Mouse (Mus musculus): ENCODE data around the gene Spink4.

Gene Spink4

DNA sequence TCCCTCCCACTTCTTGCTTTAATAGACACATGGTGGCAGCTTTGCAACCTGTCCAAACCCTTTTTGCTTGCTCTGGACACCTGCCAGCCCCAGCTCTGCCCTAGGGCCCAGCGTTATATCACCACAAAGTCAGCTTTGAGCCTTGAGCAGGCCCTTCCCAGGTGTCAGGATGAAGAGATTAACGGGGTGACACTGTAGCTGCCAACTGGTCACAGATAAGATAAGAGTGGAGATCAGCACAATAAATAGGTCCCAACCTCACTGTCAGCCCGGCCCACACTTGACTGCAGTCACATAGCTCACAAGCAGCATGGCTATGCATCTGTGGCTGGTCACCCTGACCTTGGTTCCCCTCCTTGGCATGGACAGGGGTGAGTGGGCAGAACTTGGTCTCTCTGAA lies at the start of gene Spink4:
Gene Spink4, plus strand, starts transcription at position 268 of the 400 bp plus-strand sequence.
- no peak for DNase-seq (ENCODE audit: low spot score)

DNA sequence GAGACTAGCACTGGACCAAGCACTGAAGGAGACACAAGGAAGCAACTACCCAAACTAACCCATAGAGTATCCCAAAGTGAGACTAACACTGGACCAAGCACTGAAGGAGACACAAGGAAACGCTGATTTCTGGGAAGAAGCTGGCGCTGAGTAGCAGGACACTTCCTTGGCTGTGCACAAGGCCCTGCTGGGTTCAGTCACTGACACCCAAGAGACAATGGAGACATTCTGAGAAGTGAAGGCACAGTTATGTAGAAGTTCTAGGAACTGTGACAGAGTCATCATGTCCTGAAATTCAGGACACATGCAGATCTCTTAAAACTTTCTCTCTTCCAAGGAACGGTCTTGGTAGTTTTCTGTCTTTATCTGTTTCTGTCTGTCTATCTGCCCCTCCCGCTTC lies 49.6 kb upstream of the Spink4 start:
- DNase-seq (ENCODE audit: low spot score): no peak

DNA sequence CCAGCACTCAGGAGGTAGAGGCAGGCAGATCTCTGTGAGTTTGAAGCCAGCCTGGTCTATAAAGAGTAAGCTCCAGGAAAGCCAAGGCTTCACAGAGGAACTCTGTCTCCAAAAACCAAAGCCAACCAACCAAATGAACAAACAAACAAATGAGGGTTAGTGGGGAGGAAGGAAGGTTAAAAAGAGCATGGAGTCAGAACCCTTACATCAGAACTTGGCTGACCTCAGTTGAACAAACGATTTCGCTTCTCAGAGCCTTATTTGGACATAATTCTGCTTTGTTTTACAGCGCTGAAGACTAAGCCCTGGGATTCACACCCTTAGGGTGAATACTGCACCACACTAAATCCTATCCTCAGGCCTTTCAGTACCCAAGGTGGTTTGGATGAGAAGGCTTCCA lies 47.7 kb upstream of the Spink4 start:
- DNase-seq (ENCODE audit: low spot score): no peak

DNA sequence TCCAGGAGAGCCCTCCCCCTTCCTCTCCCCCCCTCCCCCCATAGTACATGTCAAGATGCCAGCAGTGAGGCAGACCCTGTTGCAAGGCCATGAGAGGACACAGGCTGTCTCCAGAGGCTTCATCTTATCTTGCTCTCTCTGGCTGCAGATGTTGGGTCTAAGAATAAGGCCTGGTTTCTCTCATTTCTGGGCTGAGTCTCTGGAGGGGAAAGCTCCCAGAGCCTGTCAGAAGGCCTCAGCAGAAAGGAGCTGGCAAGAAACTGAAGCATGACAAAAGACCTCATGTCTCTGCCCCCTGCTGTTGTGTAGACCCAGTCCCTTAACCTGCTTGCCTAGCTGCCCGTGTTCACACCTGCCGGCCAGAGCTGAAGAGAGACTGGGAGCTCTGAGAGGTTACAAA lies 46.5 kb upstream of the Spink4 start:
- no peak for DNase-seq (ENCODE audit: low spot score)

DNA sequence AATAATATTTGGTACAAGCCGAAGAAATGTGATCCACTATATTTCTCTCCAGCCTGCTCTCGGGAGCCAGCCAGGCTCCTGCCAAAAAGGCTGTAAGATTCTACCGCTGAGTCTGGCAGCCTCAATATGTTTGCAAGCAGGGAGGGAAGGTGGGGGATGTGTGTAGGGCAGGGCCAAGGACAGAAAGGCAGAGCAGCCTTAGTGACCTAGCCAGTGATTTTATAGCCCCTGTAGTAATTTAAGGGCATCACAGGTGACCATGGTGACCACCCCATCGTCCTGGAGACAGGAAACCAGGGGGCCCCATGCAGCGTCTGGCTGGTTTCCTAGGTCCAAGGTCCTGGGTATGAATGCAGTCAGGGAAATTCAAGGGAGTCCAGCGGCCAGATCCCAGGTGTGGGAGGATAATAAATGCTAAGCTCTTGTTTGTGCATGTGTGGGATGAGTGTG lies 45.7 kb upstream of the Spink4 start:
- no peak for DNase-seq (ENCODE audit: low spot score)

DNA sequence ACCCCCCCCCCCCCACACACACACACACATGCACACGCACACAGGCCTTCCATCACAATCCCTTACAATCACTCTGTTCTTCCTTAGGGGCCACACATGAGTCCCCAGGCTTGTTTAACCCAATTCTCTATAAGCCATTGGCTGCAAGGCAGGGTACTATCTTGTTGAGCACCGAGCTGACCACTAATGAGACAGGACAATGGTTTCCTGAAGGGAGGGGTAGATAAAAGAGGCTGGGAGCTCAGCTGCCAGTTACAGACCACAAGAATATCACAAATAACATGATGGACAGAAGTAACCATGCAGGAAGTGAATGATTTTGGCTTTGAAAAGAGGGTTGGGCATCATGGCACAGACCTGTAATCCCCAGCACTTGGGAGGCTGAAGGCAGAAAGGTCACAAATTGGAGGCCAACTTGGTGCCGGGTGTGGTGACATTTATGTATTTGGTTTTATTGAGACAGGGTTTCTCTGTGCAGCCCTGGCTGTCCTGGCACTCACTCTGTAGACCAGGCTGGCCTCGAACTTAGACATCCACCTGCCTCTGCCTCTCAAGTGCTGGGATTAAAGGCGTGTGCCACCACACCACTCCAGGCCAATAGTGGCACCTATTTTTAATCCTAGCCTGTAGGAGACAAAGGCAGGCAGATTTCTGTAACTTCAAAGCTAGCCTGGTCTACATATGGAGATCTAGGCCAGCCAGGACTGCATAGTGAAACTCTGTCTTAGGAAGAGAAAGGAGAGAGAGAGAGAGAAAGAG lies 44.9 kb upstream of the Spink4 start:
- no peak for DNase-seq (ENCODE audit: low spot score)

DNA sequence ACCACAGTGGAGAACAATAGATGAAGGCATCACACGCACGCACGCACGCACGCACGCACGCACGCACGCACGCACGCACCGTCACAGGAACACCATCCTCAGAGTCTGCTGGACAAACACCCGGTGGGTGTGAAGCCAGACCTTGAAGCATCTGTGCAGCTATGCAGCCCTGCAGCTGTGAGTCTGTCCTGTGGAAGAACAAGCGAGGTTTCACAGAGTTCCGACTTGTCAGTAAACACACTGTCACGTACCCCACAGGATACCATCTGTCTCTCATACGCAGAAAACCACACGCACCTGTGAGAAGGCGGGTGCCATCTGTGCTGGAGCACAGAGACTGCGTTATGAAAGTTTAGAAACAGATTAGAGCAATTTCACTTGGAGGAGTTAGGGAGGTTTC lies 44.0 kb upstream of the Spink4 start:
- no peak for DNase-seq (ENCODE audit: low spot score)

DNA sequence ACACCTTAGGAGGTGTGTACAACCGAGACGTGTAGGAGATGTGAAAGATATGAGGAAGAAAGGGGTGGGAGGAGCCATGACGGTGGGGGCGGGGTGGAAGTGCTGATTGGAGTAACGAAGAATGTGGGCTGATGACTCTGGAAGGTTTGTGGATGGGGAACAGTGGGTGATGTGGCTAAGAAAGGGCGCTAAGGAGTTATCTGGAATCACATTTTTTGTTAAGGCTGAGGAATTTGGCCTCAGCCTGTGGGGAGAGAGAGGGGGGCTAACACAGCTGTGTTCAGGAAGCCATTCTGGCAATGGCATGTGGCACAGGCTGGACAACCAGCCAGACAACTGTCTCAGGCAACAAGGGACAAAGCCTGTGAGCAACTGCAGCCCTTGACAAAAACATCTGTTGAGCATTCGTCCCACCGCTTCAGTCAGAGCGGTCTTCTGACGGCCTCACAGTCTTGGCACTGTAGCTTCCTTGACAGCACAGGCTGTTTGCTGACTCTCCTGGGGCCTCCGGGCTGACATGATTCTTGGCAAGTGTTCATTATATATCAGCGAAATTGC lies 43.0 kb upstream of the Spink4 start:
- DNase-seq (ENCODE audit: low spot score): no peak

DNA sequence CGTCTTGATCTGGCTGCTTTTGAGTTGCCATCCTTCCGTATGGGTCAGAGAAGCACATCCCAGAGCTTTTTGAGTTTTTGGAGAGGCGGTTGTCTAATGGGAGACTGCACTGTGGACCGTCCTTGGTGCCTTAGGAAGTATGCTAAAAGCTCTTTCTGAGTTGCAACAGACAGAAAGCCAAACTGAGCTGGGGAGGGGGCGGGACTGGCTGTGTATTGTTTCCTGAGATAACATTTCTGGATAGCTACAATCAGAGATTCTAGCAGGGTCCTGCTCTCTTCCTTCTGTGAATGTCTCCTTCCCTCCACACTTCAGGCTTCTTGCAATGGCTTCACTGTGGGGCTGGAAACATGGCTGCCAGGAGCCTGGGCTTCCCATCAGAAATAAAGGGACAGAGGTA lies 42.3 kb upstream of the Spink4 start:
- DNase-seq (ENCODE audit: low spot score): no peak

DNA sequence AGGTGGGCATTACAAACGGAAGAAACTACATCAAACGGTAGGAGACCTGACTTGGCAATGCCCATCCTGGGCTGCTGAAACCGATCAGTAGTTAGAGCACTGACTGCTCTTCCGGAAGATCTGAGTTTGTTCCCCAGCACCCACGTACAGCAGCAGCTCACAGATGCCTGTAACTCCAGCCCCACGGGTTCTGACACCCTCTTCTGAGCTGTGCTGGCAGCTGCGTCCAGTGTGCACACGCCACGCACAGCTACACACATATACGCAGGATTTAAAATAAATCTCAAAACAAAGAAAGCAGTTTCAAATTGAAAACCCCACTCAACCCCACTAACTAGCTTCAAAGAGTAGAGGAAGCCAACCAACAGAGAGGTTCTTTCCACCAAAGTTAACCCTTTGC lies 36.7 kb upstream of the Spink4 start:
- DNase-seq (ENCODE audit: low spot score): no peak

DNA sequence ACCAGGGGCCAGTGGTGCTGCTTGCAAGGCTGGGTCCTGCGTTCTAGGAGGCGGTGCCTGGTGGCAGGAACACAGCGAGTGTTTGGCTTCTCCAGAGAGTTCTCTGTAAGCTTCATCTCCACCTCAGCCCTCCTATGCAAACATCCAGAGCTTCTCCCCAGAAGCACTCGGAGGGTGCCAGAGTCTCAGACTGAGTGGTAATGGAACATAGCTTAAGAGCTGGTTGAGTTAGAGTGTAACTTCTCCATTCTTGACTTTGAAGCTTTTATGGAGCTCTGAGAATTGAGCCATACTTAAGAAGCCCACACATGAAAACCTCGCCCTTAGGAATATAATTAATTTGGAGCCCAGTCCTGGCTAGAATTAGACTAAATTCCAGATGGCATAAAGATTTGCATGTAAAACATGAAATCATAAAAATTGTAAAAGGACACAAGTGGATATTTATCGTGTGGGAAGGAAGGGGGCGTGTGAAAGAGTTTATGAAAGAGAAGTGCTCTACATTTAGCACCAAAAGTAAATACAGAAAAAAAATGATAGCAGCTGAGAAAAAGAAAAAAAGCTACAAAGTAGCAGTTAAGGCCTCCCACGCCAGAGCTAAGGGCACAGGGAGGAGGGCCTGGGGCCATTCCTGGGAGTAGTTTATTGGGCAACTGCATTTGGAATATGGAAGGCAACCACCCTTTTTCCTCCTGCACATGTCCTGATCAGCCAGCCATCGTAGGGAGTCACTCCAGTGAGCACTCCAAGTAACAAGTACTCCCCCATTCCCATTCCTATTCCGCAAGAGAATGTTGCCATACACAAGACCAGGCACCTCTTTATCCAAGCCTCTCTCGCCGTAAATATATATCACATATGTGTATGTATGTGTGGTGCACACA lies 35.3 kb upstream of the Spink4 start:
- no peak for DNase-seq (ENCODE audit: low spot score)

DNA sequence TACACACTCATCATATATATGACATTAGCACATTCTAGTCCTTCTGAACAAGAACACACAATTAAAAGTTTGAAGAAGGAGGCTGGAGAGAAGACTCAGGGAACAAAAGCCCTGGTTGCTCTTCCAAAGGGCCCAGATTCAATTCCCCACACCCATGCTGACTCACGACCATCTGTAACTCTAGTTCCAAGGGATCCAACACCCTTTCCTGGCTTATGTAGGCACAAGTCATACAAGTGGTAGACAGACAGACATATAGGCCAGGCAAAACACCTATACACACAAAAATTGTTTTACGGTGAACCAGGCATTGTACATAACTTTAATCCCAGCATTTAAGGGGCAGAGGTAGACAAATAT lies 34.7 kb upstream of the Spink4 start:
- DNase-seq (ENCODE audit: low spot score): no peak

DNA sequence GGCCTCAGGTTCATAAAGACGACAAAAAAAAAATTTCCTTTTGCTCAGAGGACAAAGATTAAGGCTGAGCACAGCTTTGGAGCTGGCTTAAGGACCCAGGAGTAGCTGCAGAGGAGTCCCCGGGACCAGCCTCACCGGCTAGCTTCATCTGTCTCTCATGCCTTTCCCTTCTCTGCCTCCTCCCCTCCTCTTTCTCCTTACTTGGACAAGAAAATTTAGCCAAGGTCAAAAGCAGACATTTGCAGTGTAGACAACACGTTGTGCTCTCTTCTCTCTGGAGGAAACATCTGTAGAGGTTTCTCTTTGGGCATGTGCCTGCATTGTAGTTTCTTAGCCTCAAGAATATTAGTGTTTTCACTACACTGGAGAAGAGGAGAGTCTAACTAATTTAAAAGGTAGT lies 34.0 kb upstream of the Spink4 start:
- DNase-seq (ENCODE audit: low spot score): no peak

DNA sequence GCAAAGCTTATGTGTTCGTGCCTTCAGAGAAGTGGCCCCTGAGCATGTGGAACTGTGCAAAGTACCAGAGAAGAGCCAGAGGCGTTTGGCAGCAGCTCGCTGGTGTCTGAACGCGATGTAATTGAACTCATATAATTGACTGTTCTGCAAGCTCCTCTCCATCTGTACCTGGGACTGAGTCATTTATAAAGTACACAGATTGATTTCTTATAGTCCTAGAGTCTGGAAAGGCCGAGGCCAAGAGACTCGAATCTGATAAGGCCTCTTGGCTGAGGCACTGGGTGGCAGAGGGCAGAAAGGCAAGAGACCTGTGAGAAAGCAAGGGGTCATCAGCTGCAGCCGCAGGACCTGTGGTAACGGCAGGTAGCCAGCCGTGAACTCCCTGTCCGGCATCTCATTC lies 31.0 kb upstream of the Spink4 start:
- DNase-seq (ENCODE audit: low spot score): no peak

DNA sequence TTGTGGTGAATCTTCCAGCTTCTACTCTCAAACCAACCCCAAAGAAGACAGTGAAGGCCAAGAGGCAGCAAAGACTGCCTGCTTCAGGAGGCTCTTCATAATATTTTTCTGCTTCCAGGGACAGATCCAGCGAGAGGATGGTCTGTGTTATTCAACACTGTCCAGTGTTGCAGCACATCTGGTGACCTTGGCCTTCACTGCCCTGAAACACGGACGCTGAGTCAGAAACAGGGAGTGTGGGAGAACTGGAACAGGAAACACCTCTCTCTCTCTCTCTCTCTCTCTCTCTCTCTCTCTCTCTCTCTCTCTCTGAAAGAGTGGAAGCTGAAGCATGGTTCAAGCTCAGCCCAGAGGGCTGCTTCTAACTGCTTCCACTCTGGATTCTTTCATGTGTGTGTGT lies 30.6 kb upstream of the Spink4 start:
- no peak for DNase-seq (ENCODE audit: low spot score)

DNA sequence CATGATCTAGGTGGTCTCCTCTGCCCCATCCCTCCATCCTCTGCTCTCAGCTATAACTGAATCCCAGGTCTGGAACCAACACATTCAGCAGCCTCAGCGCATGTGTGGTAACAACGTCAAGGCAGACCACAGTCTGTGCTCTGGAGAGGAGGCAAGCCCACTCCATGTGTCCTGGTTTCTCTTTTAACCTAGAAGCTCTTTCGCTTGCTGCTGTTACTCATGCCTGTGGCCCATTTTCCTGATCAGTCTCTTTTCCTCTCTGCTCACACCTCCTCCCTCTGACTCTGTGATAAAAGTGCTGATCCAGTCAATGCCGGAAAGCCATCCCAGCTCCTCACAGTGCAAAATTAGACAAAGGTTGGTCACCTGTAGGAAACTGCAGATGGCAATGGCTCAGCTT lies 29.9 kb upstream of the Spink4 start:
- DNase-seq (ENCODE audit: low spot score): no peak

DNA sequence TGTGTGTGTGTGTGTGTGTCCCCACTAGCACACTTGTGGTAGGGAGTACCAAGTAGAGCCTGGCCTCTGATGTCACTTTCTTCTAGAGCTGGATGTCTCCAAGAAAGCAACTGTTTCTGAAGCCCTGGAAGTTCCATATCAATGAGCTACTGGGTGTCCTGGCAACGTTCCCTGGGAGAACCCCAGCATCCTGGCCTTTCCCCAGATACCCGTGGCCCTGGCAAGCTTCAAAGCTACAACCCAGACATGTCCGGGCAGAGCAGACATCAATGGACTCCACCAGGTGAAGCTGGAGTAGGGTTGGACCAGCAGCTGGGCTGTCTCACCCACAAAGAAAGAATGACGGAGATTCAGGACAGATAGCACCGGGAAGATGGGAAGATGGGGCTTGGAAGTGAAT lies 28.6 kb upstream of the Spink4 start:
- no peak for DNase-seq (ENCODE audit: low spot score)

DNA sequence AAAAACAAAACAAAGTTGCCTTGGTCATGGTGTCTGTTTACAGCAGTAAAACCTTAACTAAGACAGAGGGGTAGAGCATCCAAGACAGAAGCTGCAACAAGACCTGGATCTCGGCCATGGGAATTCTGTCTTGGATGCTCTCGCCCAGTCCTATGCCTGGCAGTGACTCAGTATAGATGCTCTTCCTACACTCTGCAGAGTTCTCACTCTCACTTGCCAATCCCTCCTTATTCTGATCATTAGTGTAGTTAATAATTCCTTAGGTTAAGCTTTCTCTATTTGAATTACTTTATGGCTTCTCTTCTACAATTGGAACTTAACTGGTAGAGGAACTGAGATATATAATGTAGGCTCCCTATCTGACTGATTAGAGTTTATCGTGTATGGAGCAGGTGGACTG lies 24.7 kb upstream of the Spink4 start:
- no peak for DNase-seq (ENCODE audit: low spot score)

DNA sequence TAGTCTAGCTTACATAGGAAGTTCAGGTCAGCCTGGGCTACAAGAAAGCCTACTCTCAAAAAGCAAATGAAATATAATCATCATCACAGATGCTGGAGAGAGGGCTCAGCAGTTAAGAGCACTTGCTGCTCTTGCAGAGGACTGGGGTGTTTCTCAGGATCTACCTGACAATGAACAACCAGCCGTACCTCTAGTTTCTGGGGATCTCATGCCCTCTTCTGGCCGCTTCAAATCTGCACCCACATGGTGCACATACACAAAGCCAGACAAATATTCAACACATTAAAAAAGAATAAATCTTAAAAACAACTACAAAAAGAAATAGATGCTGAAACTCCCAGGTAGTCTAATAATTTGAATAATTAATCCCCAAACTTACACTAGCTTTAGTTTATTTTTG lies 24.2 kb upstream of the Spink4 start:
- DNase-seq (ENCODE audit: low spot score): no peak

DNA sequence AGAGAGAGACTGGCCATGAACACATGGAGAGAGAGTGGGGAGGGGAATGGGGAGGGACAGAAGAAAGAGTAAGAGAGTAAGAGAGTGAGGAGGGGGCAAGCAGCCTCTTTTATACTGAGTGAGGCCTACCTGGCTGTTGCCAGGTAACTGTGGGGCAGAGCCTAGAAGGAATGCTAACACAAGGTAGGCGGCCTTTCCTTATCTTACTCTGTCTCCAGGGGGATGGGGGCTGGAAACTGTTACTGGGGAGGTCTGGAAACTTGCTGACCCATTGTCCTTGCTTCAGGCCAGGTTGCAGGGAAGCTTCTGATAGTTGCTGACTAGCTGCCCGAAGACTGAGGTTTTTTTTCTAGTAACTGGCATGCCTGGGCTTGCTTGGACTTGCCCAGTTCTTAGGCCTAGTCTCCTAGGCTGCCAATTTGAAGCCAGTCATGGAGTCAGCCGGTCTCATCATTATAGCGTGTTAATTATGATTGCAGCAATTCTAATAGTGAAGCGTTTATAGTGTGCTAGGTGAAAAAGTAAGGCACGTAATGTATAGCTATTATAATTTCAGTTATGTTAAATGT lies 21.3 kb upstream of the Spink4 start:
- no peak for DNase-seq (ENCODE audit: low spot score)

DNA sequence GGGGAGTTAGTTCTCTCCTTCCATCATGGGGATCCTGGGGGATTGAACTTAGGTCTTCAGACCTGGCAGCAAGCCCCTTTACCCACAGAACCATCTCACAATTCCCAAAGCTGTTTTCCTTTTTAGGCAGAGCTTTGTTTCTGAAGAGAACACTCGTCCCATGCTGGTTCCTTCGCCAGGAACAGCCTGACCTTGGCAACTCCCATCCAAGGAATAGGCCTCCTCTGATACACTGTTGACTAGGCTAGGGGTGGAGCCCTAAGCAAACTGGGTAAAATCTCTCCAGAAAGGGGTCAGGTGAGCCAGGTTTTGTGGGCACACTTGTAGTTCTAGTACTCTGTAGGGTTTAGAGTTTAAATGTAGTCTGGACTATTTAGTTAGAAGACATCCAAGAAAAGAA lies 20.6 kb upstream of the Spink4 start:
- no peak for DNase-seq (ENCODE audit: low spot score)

DNA sequence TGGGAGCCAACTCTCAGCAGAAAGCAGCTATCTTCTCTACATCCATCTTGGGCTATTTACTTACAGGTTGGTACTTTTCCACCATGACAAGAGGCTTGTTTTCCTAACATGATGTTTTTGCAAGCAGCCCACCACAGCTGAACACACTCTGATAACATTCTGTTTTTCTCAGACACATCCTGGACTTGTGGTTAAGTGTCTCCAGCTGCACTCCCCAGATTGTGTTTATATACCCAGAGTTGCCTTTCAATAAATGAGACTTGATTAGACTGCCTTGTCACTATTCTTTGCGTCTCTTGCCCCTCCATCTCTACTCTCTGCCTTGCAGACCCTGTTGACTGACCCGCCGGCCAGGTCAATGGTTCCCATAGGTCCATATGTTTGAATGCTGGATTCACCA lies 19.8 kb upstream of the Spink4 start:
- no peak for DNase-seq (ENCODE audit: low spot score)

DNA sequence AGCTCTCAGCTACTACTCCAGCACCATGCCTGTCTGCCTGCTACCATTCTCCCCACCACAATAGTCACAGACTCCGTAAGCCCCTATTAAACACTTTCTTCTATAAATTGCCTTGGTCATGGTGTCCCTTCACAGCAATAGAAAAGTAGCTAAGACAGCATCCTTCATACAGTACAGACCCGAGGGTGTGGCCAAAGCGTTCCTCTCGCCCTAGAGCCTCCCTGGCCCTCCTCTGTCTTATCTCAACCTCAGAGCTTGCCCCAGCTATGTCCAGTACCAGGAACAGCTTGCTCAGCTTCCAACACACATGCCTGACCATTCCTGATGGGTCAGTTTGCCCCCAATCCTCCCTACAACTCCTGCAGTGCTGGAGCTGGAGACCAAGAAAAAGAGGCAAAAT lies 19.2 kb upstream of the Spink4 start:
- DNase-seq (ENCODE audit: low spot score): no peak
